Mouse (Mus musculus): ENCODE data around the gene Pdcd4. TPM values are rescaled to one million over a fixed set of nuclear protein-coding genes. Genes with fewer than 3 reads are reported as not detected.
"Not testable (repeated sequence)": the region's sequence is repeated elsewhere in the genome, so short reads cannot be mapped to it uniquely, and the experiment has no call there.

Pdcd4 gene
- total RNA-seq, 2 experiments from 2014 or later, result 137 to 288 TPM

GRCm38 (mm10) chr19:53934046-53934445 lies 42.0 kb downstream of the Pdcd4 start:
- no peak for ATAC-seq (replicated peaks; ENCODE audit: low FRiP score, low TSS enrichment, poor library complexity, severe bottlenecking)

GRCm38 (mm10) chr19:53939467-53939866 lies 47.4 kb downstream of the Pdcd4 start:
- peak; percentile 13 for ATAC-seq (replicated peaks; ENCODE audit: low FRiP score, low TSS enrichment, poor library complexity, severe bottlenecking)

- peak; percentile 22 for ATAC-seq (replicated peaks; ENCODE audit: low FRiP score, low TSS enrichment, poor library complexity, severe bottlenecking)
Observed at GRCm38 (mm10) chr19:53941139-53941538, 49.1 kb downstream of the Pdcd4 start.

GRCm38 (mm10) chr19:53942342-53942741 lies 50.3 kb downstream of the Pdcd4 start:
- no peak for ATAC-seq (replicated peaks; ENCODE audit: low FRiP score, low TSS enrichment, poor library complexity, severe bottlenecking)

- ATAC-seq (replicated peaks; ENCODE audit: low FRiP score, low TSS enrichment, poor library complexity, severe bottlenecking), result peak; percentile 87
Observed at GRCm38 (mm10) chr19:53943802-53944785, 52.1 kb downstream of the Pdcd4 start, which contains the start of the genes Shoc2 and Bbip1. Gene Shoc2, plus strand, starts transcription at chr19:53944306. Gene Bbip1, minus strand, starts transcription at chr19:53944627.

- ATAC-seq (replicated peaks; ENCODE audit: low FRiP score, low TSS enrichment, poor library complexity, severe bottlenecking), result no peak
Observed at GRCm38 (mm10) chr19:53944786-53945169, 52.7 kb downstream of the Pdcd4 start.

GRCm38 (mm10) chr19:53945171-53946042 lies 53.4 kb downstream of the Pdcd4 start:
- ATAC-seq (replicated peaks; ENCODE audit: low FRiP score, low TSS enrichment, poor library complexity, severe bottlenecking), result no peak

GRCm38 (mm10) chr19:53957513-53957912 lies 65.5 kb downstream of the Pdcd4 start:
- no peak for ATAC-seq (replicated peaks; ENCODE audit: low FRiP score, low TSS enrichment, poor library complexity, severe bottlenecking)

- ATAC-seq (replicated peaks; ENCODE audit: low FRiP score, low TSS enrichment, poor library complexity, severe bottlenecking), result no peak
Observed at GRCm38 (mm10) chr19:53962511-53962910, 70.5 kb downstream of the Pdcd4 start.

- not testable (repeated sequence) for ATAC-seq (replicated peaks; ENCODE audit: low FRiP score, low TSS enrichment, poor library complexity, severe bottlenecking)
Observed at GRCm38 (mm10) chr19:53964347-53964746, 72.3 kb downstream of the Pdcd4 start.

GRCm38 (mm10) chr19:53964910-53965633 lies 73.0 kb downstream of the Pdcd4 start:
- peak; percentile 92 for ATAC-seq (replicated peaks; ENCODE audit: low FRiP score, low TSS enrichment, poor library complexity, severe bottlenecking)

GRCm38 (mm10) chr19:53969226-53969625 lies 77.2 kb downstream of the Pdcd4 start:
- ATAC-seq (replicated peaks; ENCODE audit: low FRiP score, low TSS enrichment, poor library complexity, severe bottlenecking), result no peak

GRCm38 (mm10) chr19:53971938-53972337 lies 79.9 kb downstream of the Pdcd4 start:
- ATAC-seq (replicated peaks; ENCODE audit: low FRiP score, low TSS enrichment, poor library complexity, severe bottlenecking), result peak; percentile 74; the same call in 1 of the 2 replicates

- ATAC-seq (replicated peaks; ENCODE audit: low FRiP score, low TSS enrichment, poor library complexity, severe bottlenecking), result no peak
Observed at GRCm38 (mm10) chr19:53973656-53974055, 81.6 kb downstream of the Pdcd4 start.

Other genes with a start within 250 kb of the Pdcd4 start
- gene Rbm20, start 214.9 kb upstream of the Pdcd4 start, total RNA-seq (2014; fragmentation: Nextera tagmentation), result 0.22 and 1.2 TPM in 2 replicates
- 0.27 and 0.38 TPM in 2 replicates for gene Rbm20, start 214.9 kb upstream of the Pdcd4 start, total RNA-seq (2017)
- gene Shoc2, start 52.1 kb downstream of the Pdcd4 start, total RNA-seq (2014; fragmentation: Nextera tagmentation), result 36.7 and 42.0 TPM in 2 replicates
- gene Shoc2, start 52.1 kb downstream of the Pdcd4 start, total RNA-seq (2017), result 62.5 and 66.8 TPM in 2 replicates
- gene Bbip1, start 52.4 kb downstream of the Pdcd4 start, total RNA-seq (2014; fragmentation: Nextera tagmentation), result 75.9 and 108 TPM in 2 replicates
- 29.9 and 48.3 TPM in 2 replicates for gene Bbip1, start 52.4 kb downstream of the Pdcd4 start, total RNA-seq (2017)
- not detected in 2 replicates for gene Adra2a, start 151.9 kb downstream of the Pdcd4 start, total RNA-seq (2014; fragmentation: Nextera tagmentation)
- 0.27 and 0.42 TPM in 2 replicates for gene Adra2a, start 151.9 kb downstream of the Pdcd4 start, total RNA-seq (2017)